Mouse (Mus musculus) heart, postnatal 0 days (tissue): ENCODE measurements around the gene Pot1a.
A peak's percentile ranks its signal among the peaks of the same experiment; 100 is the strongest.

Experiments
- CTCF ChIP-seq: IDR thresholded peaks from 2 replicates; pipeline ENCODE4 v1.5.1; 2016; ENCODE audit warnings: antibody characterized with exemption, control low read depth, low read depth
- EP300 ChIP-seq: IDR thresholded peaks from 2 replicates; pipeline ENCODE4 v1.6.1; 2016; ENCODE audit warnings: antibody characterized with exemption, low read depth

DNA sequence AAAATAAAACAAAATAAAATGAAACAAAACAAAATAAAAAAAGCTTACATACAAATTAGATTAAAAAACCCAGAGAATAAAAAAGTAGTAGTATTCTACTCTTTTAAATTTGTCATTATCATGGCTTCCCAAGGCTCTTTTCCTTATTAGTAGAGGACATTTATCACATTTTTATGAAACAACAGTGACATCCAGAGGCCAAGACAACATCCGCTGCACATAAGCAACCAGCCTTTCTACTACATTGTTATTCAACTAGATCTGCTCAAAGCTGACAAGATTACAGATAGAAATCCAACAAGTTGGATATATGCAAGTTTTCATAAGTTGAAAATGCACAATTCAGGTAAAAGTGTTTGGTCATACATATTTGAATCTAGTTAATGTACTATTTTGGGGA is 56.4 kb downstream of the Pot1a start:
- TF ChIP-seq EP300 = no peak
- peak; percentile 19; the same call in 1 of the 2 replicates for TF ChIP-seq CTCF
